Mouse (Mus musculus) CD4-positive helper T cell, adult 2 months (primary cell): Measurements from ENCODE around the gene Dact3.

Experiments used
- DNase-seq: peaks from one replicate; pipeline ENCODE4 v3.0.0-alpha.2; 2012; ENCODE audit warnings: low read depth, missing footprints, low spot score

The Dact3 gene

GRCm38 (mm10) chr7:16875310-16875325 is at the start of gene Dact3:
TSS of gene Dact3 (plus strand) at chr7:16875317.
- no peak for DNase-seq

GRCm38 (mm10) chr7:16825785-16826184 is 49.3 kb upstream of the Dact3 start:
- DNase-seq = peak; percentile 81

- DNase-seq = no peak
Measured at GRCm38 (mm10) chr7:16826571-16826970, 48.5 kb upstream of the Dact3 start.

GRCm38 (mm10) chr7:16827274-16827673 is 47.8 kb upstream of the Dact3 start:
- peak; percentile 78 for DNase-seq

GRCm38 (mm10) chr7:16830449-16830848 is 44.7 kb upstream of the Dact3 start:
- DNase-seq = no peak

GRCm38 (mm10) chr7:16837916-16838803 is 37.0 kb upstream of the Dact3 start:
- no peak for DNase-seq

- no peak for DNase-seq
Measured at GRCm38 (mm10) chr7:16838804-16839426, 36.2 kb upstream of the Dact3 start.

- no peak for DNase-seq
Measured at GRCm38 (mm10) chr7:16839427-16840108, 35.5 kb upstream of the Dact3 start.

GRCm38 (mm10) chr7:16840109-16840491 is 35.0 kb upstream of the Dact3 start:
- no peak for DNase-seq

- no peak for DNase-seq
Measured at GRCm38 (mm10) chr7:16841078-16841477, 34.0 kb upstream of the Dact3 start.

GRCm38 (mm10) chr7:16841561-16842560 is 33.3 kb upstream of the Dact3 start:
- peak; percentile 86 for DNase-seq

- peak; percentile 87 for DNase-seq
Measured at GRCm38 (mm10) chr7:16842645-16843063, 32.5 kb upstream of the Dact3 start, which contains the start of gene Prkd2. TSS of gene Prkd2 (plus strand) at chr7:16842902.

- DNase-seq = peak; percentile 72
Measured at GRCm38 (mm10) chr7:16843441-16844171, 31.5 kb upstream of the Dact3 start.

- DNase-seq = no peak
Measured at GRCm38 (mm10) chr7:16844696-16845071, 30.4 kb upstream of the Dact3 start.

- DNase-seq = peak; percentile 76
Measured at GRCm38 (mm10) chr7:16845072-16845819, 29.9 kb upstream of the Dact3 start.

- no peak for DNase-seq
Measured at GRCm38 (mm10) chr7:16845820-16846167, 29.3 kb upstream of the Dact3 start.

GRCm38 (mm10) chr7:16846775-16847174 is 28.3 kb upstream of the Dact3 start:
- DNase-seq = no peak

- no peak for DNase-seq
Measured at GRCm38 (mm10) chr7:16847507-16847906, 27.6 kb upstream of the Dact3 start.

GRCm38 (mm10) chr7:16848579-16848978 is 26.5 kb upstream of the Dact3 start:
- DNase-seq = peak; percentile 46

- DNase-seq = no peak
Measured at GRCm38 (mm10) chr7:16851636-16852035, 23.5 kb upstream of the Dact3 start.
